Mouse (Mus musculus): ENCODE results near the gene Gm266. TPM values are rescaled to one million over a fixed set of nuclear protein-coding genes. Genes with fewer than 3 reads are reported as not detected.

Gene Gm266
- polyA plus RNA-seq, 1 experiment from 2014 or later, result 12.8 TPM

DNA sequence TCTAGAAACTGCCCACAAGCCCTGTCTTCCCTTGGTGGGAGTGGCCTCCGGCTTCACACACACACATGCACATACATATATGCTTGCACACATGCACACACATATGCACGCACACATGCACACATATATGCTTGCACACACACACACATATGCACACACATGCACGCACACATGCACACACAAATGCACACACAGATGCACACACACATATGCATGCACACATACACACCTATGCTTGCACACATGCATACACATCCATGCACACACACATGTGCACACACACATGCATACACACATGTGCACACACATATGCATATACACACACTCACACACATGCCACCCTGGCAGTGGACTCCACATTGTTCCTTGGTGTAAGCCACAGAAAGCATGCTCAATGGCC, 11.2 kb downstream of the Gm266 start:
- Histone ChIP-seq H3K4me1 (replicated peaks) (peaks cover 11% of the 10 kb centered on the region; the same call in 1 of the 2 replicates), H3K9ac (replicated peaks) (no peak overlapping the region), H3K9me3 (peaks cover 5% of the 10 kb centered on the region; the same call in 1 of the 2 replicates), H3K4me3 (replicated peaks) (no peak overlapping the region), H3K27me3 (peaks cover 4% of the 10 kb centered on the region), H3K4me2 (no peak overlapping the region), H3K36me3 (no peaks in the 10 kb centered on the region), H3K27ac (no peak overlapping the region)
- 94% methylated on average over 3 of the region's 3 CpGs for WGBS
- no peak for ATAC-seq (ENCODE audit: insufficient number of reproducible peaks, insufficient read depth, low FRiP score, low TSS enrichment, low read depth)

- Histone ChIP-seq H3K9me3 (peaks cover 5% of the 10 kb centered on the region; the same call in 1 of the 2 replicates), H3K9ac (replicated peaks) (no peak overlapping the region), H3K36me3 (no peaks in the 10 kb centered on the region), H3K4me1 (replicated peaks) (peaks cover 5% of the 10 kb centered on the region; the same call in 1 of the 2 replicates), H3K27me3 (peaks cover 13% of the 10 kb centered on the region), H3K27ac (no peak overlapping the region), H3K4me2 (no peak overlapping the region), H3K4me3 (replicated peaks) (no peak overlapping the region)
- no peak for ATAC-seq (ENCODE audit: insufficient number of reproducible peaks, insufficient read depth, low FRiP score, low TSS enrichment, low read depth)
- WGBS, result 82% methylated on average over 5 of the region's 5 CpGs
These were observed 12.7 kb downstream of the Gm266 start for GRCm38 (mm10) chr12:111472886-111473285.

- peaks cover 13% of the 10 kb centered on the region for H3K27me3 ChIP-seq
- peaks cover 5% of the 10 kb centered on the region; the same call in 1 of the 2 replicates for H3K4me1 ChIP-seq (replicated peaks)
- WGBS, result 83% methylated on average over 3 of the region's 3 CpGs
- no peak overlapping the region for H3K9ac ChIP-seq (replicated peaks)
- no peaks in the 10 kb centered on the region for H3K36me3 ChIP-seq
- no peaks in the 10 kb centered on the region for H3K9me3 ChIP-seq
- no peak overlapping the region for H3K4me2 ChIP-seq
- no peak overlapping the region for H3K4me3 ChIP-seq (replicated peaks)
- H3K27ac ChIP-seq, result no peak overlapping the region
- ATAC-seq (ENCODE audit: insufficient number of reproducible peaks, insufficient read depth, low FRiP score, low TSS enrichment, low read depth), result no peak
These were observed 13.9 kb downstream of the Gm266 start for GRCm38 (mm10) chr12:111471721-111472120.

DNA sequence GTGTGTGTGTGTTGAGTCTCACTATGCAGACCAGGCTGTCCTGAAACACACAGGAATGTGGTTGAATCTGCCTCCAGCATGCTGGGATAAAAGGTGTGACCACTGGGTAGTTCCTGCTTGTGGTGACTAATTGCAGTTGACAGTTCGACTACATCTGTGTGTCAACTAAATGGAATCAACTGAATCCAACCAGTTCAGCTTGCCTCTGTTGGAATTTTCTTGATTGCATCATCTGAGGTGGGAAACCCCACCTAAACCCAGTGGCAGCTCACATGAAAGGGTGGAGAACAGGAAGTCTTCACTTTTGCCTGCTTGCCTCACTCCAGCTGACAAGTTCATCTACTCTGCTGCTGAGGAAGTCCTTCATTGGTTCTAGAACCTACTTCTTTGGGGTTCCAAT, 14.5 kb downstream of the Gm266 start:
- ATAC-seq (ENCODE audit: insufficient number of reproducible peaks, insufficient read depth, low FRiP score, low TSS enrichment, low read depth), result no peak
- H3K9me3 ChIP-seq, result no peaks in the 10 kb centered on the region
- no peak overlapping the region for H3K4me3 ChIP-seq (replicated peaks)
- no peak overlapping the region for H3K9ac ChIP-seq (replicated peaks)
- peaks cover 5% of the 10 kb centered on the region; the same call in 1 of the 2 replicates for H3K4me1 ChIP-seq (replicated peaks)
- WGBS, result 65% methylated on average over 1 of the region's 1 CpGs
- peaks cover 13% of the 10 kb centered on the region for H3K27me3 ChIP-seq
- no peaks in the 10 kb centered on the region for H3K36me3 ChIP-seq
- no peak overlapping the region for H3K4me2 ChIP-seq
- no peak overlapping the region for H3K27ac ChIP-seq

DNA sequence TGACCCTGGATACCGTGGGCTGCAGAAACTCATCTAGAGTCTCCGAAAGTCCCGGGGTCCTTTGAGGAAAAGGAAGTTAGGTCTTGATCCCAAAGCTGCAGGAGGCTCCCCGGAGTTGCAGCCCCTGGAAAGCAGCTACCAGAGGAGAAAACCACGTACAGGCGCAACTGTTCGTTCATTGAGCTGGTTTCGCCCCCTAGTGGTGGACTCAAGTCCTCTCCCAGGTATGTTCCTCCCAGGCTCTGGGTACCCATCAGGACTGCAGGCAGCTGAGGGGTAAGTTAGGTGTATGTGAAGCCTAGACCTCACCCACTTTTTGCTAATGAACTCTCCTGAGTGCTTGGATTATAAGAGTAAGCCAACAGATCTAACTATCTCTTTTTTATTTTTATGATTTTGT, 16.1 kb downstream of the Gm266 start:
- no peak; the same call in 1 of the 2 replicates for ATAC-seq (ENCODE audit: insufficient number of reproducible peaks, insufficient read depth, low FRiP score, low TSS enrichment, low read depth)
- WGBS, result 8% methylated on average over 8 of the region's 8 CpGs

GRCm38 (mm10) chr12:111468206-111468605, 17.4 kb downstream of the Gm266 start:
- no peaks in the 10 kb centered on the region for H3K4me1 ChIP-seq (replicated peaks)
- H3K4me3 ChIP-seq (replicated peaks), result no peak overlapping the region
- no peak overlapping the region for H3K4me2 ChIP-seq
- no peaks in the 10 kb centered on the region for H3K9me3 ChIP-seq
- no peak for ATAC-seq (ENCODE audit: insufficient number of reproducible peaks, insufficient read depth, low FRiP score, low TSS enrichment, low read depth)
- no peaks in the 10 kb centered on the region for H3K36me3 ChIP-seq
- peaks cover 19% of the 10 kb centered on the region for H3K27me3 ChIP-seq
- WGBS, result 70% methylated on average over 7 of the region's 7 CpGs
- no peak overlapping the region for H3K9ac ChIP-seq (replicated peaks)
- no peak overlapping the region for H3K27ac ChIP-seq

More for the DNA sequence above, 16.1 kb downstream of the Gm266 start:
- H3K4me1 ChIP-seq (replicated peaks), result no peaks in the 10 kb centered on the region
- no peak overlapping the region for H3K4me2 ChIP-seq
- no peak overlapping the region for H3K27ac ChIP-seq
- H3K36me3 ChIP-seq, result no peaks in the 10 kb centered on the region
- H3K4me3 ChIP-seq (replicated peaks), result no peak overlapping the region
- H3K9ac ChIP-seq (replicated peaks), result no peak overlapping the region
- H3K9me3 ChIP-seq, result no peaks in the 10 kb centered on the region
- peaks cover 13% of the 10 kb centered on the region for H3K27me3 ChIP-seq

- H3K9ac ChIP-seq (replicated peaks), result no peak overlapping the region
- no peak overlapping the region for H3K4me3 ChIP-seq (replicated peaks)
- 93% methylated on average over 3 of the region's 3 CpGs for WGBS
- H3K9me3 ChIP-seq, result no peaks in the 10 kb centered on the region
- peaks cover 20% of the 10 kb centered on the region for H3K27me3 ChIP-seq
- no peak overlapping the region for H3K4me2 ChIP-seq
- H3K36me3 ChIP-seq, result no peaks in the 10 kb centered on the region
- no peaks in the 10 kb centered on the region for H3K4me1 ChIP-seq (replicated peaks)
- no peak for ATAC-seq (ENCODE audit: insufficient number of reproducible peaks, insufficient read depth, low FRiP score, low TSS enrichment, low read depth)
- no peak overlapping the region for H3K27ac ChIP-seq
These were observed 19.3 kb downstream of the Gm266 start for GRCm38 (mm10) chr12:111466369-111466768.

GRCm38 (mm10) chr12:111463570-111463969, 22.1 kb downstream of the Gm266 start:
- Histone ChIP-seq H3K4me2 (no peak overlapping the region), H3K4me3 (replicated peaks) (no peak overlapping the region), H3K27me3 (peaks cover 37% of the 10 kb centered on the region), H3K9me3 (no peaks in the 10 kb centered on the region), H3K9ac (replicated peaks) (no peak overlapping the region), H3K27ac (no peak overlapping the region), H3K36me3 (no peaks in the 10 kb centered on the region), H3K4me1 (replicated peaks) (no peaks in the 10 kb centered on the region)
- WGBS, result 79% methylated on average over 7 of the region's 7 CpGs
- ATAC-seq (ENCODE audit: insufficient number of reproducible peaks, insufficient read depth, low FRiP score, low TSS enrichment, low read depth), result no peak

GRCm38 (mm10) chr12:111457742-111458141, 27.9 kb downstream of the Gm266 start:
- H3K4me1 ChIP-seq (replicated peaks), result peaks cover 20% of the 10 kb centered on the region
- WGBS, result 82% methylated on average over 1 of the region's 1 CpGs
- no peak overlapping the region for H3K27ac ChIP-seq
- H3K4me3 ChIP-seq (replicated peaks), result no peak overlapping the region
- no peak for ATAC-seq (ENCODE audit: insufficient number of reproducible peaks, insufficient read depth, low FRiP score, low TSS enrichment, low read depth)
- H3K9me3 ChIP-seq, result no peaks in the 10 kb centered on the region
- no peaks in the 10 kb centered on the region for H3K36me3 ChIP-seq
- no peak overlapping the region for H3K9ac ChIP-seq (replicated peaks)
- no peak overlapping the region for H3K4me2 ChIP-seq
- peaks cover 82% of the 10 kb centered on the region for H3K27me3 ChIP-seq

DNA sequence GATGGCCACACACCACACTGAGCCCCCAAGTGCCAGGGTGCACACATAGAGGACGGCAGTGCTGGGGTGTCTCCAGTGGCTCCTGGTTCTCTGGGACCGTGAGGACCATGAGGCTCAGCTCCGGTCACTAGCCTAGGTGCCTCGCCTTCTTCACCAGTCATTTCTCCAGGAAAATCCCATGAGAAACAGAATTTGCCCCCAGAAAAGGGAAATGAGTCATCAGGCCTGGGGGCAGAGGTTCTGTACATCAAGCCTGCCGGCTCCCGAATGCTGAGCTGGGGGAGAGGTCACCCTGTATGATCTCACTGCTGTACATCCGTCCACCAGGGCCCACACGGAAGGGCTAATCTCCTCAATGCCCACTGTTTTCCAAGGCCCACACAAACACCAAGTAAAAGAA, 29.8 kb downstream of the Gm266 start:
- H3K4me3 ChIP-seq (replicated peaks), result no peak overlapping the region
- H3K36me3 ChIP-seq, result no peaks in the 10 kb centered on the region
- ATAC-seq (ENCODE audit: insufficient number of reproducible peaks, insufficient read depth, low FRiP score, low TSS enrichment, low read depth), result no peak
- peaks cover 95% of the 10 kb centered on the region for H3K27me3 ChIP-seq
- H3K9me3 ChIP-seq, result no peaks in the 10 kb centered on the region
- WGBS, result 65% methylated on average over 8 of the region's 8 CpGs
- no peak overlapping the region for H3K9ac ChIP-seq (replicated peaks)
- no peak overlapping the region for H3K27ac ChIP-seq
- no peak overlapping the region for H3K4me2 ChIP-seq
- peaks cover 21% of the 10 kb centered on the region for H3K4me1 ChIP-seq (replicated peaks)

DNA sequence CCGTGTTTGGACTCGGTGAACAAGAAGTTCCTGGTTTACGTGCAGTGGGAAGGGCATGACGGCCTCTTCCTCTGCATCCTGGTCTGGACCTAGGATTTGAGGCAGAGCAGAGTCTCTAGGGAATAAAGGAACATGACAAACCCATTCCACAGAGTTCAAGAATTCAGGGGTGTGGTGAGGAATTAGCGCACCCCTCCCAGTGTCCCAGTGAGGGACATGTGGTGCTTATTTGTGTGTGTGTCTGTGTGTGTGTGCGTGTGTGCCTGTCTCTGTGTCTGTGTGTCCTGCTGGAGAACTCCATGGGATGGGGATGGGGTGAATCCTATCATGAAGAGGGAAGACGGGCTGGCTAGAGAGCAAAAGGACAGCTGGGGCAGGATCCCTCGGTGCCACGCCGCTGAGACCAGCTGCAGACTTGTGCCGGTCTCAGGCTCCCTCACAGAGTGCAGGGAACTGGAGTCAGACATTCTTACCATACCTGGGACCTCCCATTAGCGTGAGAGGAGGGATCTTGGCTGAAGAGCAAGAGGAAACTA, 30.2 kb downstream of the Gm266 start:
- no peak for ATAC-seq (ENCODE audit: insufficient number of reproducible peaks, insufficient read depth, low FRiP score, low TSS enrichment, low read depth)
- no peak overlapping the region for H3K9ac ChIP-seq (replicated peaks)
- whole genome bisulfite sequencing, result 61% methylated on average over 12 of the region's 12 CpGs
- no peak overlapping the region for H3K4me3 ChIP-seq (replicated peaks)
- H3K4me1 ChIP-seq (replicated peaks), result peaks cover 26% of the 10 kb centered on the region
- H3K9me3 ChIP-seq, result no peaks in the 10 kb centered on the region
- no peak overlapping the region for H3K27ac ChIP-seq
- H3K36me3 ChIP-seq, result no peaks in the 10 kb centered on the region
- no peak overlapping the region for H3K4me2 ChIP-seq
- H3K27me3 ChIP-seq, result peaks cover 96% of the 10 kb centered on the region
